Mouse (Mus musculus): ENCODE measurements around the gene Rps2. TPM values are rescaled to one million over a fixed set of nuclear protein-coding genes. Genes with fewer than 3 reads are reported as not detected.
A peak's percentile ranks its signal among the peaks of the same experiment; 100 is the strongest.

The Rps2 gene
- polyA plus RNA-seq, 1 experiment from 2014 or later = 753 TPM

DNA sequence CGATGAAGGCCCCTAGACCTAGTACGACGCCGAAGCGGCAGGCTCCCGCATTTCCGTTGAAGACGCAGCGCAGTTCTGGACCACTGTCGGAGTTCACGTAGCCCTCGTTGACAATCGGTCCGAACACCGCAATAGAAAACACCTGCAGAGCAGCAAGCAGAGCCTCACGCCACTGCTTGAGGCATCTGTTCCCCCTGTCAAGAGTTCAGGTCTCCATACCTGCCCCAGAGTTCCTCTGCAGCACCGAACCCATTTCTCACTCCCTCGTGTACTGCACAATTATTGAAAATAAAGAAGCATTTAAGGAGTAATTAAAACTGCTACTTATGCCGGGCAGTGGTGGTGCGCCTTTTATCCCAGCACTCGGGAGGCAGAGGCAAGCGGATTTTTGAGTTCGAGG lies 30.3 kb upstream of the Rps2 start:
- 17% methylated on average over 23 of the region's 23 CpGs for WGBS
- Histone ChIP-seq H3K9ac (peak overlapping the region; percentile 3; the same call in 1 of the 2 replicates), H3K4me1 (replicated peaks) (peaks cover 41% of the 10 kb centered on the region), H3K4me2 (peak overlapping the region; percentile 58), H3K4me3 (peak overlapping the region; percentile 66), H3K9me3 (no peaks in the 10 kb centered on the region), H3K36me3 (peaks cover 7% of the 10 kb centered on the region; the same call in 1 of the 2 replicates), H3K27ac (replicated peaks) (no peak overlapping the region), H3K27me3 (peaks cover 7% of the 10 kb centered on the region)
- no peak for ATAC-seq (ENCODE audit: low FRiP score, low read depth)

GRCm38 (mm10) chr17:24689251-24690081 lies 28.4 kb upstream of the Rps2 start, which contains the start of gene Syngr3:
Syngr3 (minus strand) TSS chr17:24689955.
- peak within 1 kb of the TSS; percentile 93 for H3K27ac ChIP-seq (replicated peaks)
- peak within 1 kb of the TSS; percentile 92 for H3K9ac ChIP-seq
- no peaks in the 10 kb centered on the region for H3K9me3 ChIP-seq
- WGBS = 1% methylated on average over 44 of the region's 55 CpGs
- peak within 1 kb of the TSS; percentile 58 for H3K4me2 ChIP-seq
- peaks cover 44% of the 10 kb centered on the region for H3K4me1 ChIP-seq (replicated peaks)
- H3K4me3 ChIP-seq = peak within 1 kb of the TSS; percentile 66
- H3K27me3 ChIP-seq = peaks cover 7% of the 10 kb centered on the region
- ATAC-seq (ENCODE audit: low FRiP score, low read depth) = peak; percentile 74
- peaks cover 12% of the 10 kb centered on the region; the same call in 1 of the 2 replicates for H3K36me3 ChIP-seq

DNA sequence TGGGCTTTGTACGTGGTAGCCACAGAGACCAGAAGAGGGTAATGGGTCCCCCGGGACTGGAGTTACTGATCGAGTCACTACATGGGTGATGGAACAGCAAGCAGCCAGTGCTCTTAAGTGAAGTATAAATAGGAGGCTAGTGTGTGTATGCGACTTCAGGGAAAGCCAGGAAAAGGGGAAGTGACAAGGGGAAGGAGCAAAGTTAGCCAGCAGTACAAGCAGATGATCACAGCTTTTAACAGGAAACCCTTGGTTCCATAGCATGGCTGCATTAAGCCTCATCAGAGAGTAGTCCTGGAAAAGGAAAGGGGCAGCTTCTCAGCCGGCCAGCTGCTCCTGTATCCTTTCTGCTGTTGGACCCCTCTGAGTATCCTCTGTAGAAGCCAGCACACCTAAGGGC lies 25.5 kb upstream of the Rps2 start:
- no peak overlapping the region for H3K9ac ChIP-seq
- WGBS = 88% methylated on average over 5 of the region's 5 CpGs
- no peaks in the 10 kb centered on the region for H3K9me3 ChIP-seq
- H3K27me3 ChIP-seq = peaks cover 7% of the 10 kb centered on the region
- 0 out of 2 replicates have a peak, but pooled peaks cover 12% of the 10 kb centered on the region for H3K36me3 ChIP-seq
- no peak overlapping the region for H3K4me3 ChIP-seq
- no peak overlapping the region for H3K4me2 ChIP-seq
- no peak overlapping the region for H3K27ac ChIP-seq (replicated peaks)
- ATAC-seq (ENCODE audit: low FRiP score, low read depth) = no peak
- H3K4me1 ChIP-seq (replicated peaks) = peaks cover 58% of the 10 kb centered on the region

DNA sequence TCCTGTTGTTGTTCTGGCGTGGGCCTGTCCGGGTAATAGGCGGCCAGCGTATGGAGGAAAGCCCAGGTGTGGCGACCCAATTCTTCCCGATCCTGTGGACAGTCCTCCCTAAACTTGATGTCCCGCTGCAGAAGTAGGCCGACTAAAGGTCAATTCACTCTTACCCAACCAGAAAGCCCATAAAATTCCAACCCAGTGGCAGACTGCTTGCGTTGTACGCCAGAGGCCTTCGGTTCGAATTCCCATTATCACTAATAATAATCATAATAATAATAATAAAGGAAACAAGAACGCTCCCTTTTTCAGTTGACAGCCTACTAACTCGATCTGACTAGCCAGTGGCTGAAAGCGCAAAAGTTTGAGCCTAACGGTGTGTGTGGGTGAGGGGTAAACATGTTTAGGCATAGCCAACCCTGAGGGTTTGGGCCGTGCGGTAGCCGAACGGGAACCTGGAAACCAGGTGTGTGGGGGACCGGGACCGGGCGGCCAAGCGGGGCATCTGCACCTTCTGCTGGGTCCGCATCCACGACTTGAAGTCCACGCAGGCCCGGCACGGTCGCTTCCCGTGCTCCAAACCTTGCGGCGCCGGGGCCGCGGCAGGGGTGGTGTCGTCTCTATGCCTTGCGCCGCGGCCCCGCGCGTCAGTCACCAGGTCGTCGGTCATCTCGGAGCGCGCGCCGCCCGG lies 22.4 kb upstream of the Rps2 start:
- H3K9ac ChIP-seq = peak overlapping the region; percentile 84
- no peaks in the 10 kb centered on the region for H3K27me3 ChIP-seq
- peaks cover 20% of the 10 kb centered on the region for H3K36me3 ChIP-seq
- peak; percentile 40 for ATAC-seq (ENCODE audit: low FRiP score, low read depth)
- H3K27ac ChIP-seq (replicated peaks) = peak overlapping the region; percentile 95
- H3K4me2 ChIP-seq = peak overlapping the region; percentile 67
- H3K4me3 ChIP-seq = peak overlapping the region; percentile 59
- 6% methylated on average over 47 of the region's 51 CpGs for WGBS
- peaks cover 38% of the 10 kb centered on the region for H3K4me1 ChIP-seq (replicated peaks)
- H3K9me3 ChIP-seq = no peaks in the 10 kb centered on the region

DNA sequence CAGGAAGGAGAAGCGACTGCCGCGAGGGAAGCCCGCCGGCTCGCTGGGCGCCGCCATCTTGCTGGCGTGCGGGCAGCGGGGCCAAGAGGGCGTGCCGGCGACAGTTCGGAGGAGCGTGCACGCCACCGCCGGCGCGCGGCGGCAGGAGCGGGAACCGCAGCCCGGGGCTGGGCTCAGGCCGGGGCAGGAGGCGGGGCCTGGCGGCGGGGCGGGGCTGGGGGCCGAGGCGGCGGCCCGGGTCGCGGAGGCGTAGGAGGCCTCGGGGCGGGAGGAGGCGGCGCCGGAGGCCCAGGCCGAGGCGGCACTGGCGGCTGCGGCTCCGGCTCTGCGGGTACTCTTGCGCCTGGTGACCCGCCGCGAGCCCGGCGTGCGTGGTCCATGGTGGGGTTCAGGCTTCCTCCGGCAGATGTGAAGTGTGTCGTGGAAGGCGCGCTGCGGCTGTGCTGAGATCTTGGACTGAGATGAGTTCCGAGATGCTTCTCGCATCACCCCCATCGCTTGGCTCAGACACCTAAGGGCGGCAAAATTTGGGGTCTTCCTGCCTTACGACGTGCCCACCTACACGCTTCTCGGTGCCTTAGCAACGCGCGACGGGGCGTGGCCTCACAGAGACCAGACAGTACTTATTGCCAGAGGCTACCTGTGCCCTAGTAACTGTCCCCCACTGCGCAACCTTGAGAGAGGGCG lies 21.8 kb upstream of the Rps2 start, which contains the start of the genes Gfer and Noxo1:
Gfer (minus strand) TSS at position 146 of the 687 bp plus-strand sequence.
Noxo1 (plus strand) TSS at position 224 of the 687 bp plus-strand sequence.
- under 1% methylated on average over 55 of the region's 76 CpGs for WGBS
- Histone ChIP-seq H3K9me3 (no peaks in the 10 kb centered on the region), H3K27ac (replicated peaks) (peak within 1 kb of the TSS; percentile 95), H3K27me3 (no peaks in the 10 kb centered on the region), H3K4me1 (replicated peaks) (peaks cover 31% of the 10 kb centered on the region), H3K36me3 (peaks cover 26% of the 10 kb centered on the region), H3K4me3 (peak within 1 kb of the TSS; percentile 59), H3K4me2 (peak within 1 kb of the TSS; percentile 67), H3K9ac (peak within 1 kb of the TSS; percentile 84)
- ATAC-seq (ENCODE audit: low FRiP score, low read depth) = peak; percentile 91

DNA sequence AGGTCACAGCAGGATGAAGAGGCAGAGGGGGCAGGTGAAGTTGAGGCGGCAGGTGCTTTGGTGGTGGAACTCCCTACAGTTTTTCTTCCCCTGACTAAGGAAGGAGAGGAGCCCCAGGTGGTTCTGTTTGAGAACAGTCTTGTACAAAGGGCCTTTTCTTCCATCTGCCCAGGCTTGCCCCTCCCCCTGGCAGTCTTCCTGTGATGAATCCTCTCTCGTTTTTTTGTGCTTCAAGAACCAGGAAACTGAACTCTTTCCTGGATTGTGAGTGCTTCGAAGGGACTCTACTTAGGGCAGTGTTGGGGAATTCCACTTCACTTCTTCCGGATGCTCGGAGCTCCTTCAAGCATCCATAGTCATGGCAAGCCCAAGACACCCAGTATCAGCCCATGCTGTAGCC lies 19.9 kb upstream of the Rps2 start:
- 19% methylated on average over 5 of the region's 5 CpGs for WGBS
- Histone ChIP-seq H3K4me1 (replicated peaks) (peaks cover 23% of the 10 kb centered on the region), H3K9ac (no peak overlapping the region), H3K27ac (replicated peaks) (no peak overlapping the region), H3K4me2 (no peak overlapping the region), H3K4me3 (no peak overlapping the region), H3K27me3 (no peaks in the 10 kb centered on the region), H3K9me3 (no peaks in the 10 kb centered on the region), H3K36me3 (peaks cover 31% of the 10 kb centered on the region)
- no peak for ATAC-seq (ENCODE audit: low FRiP score, low read depth)

GRCm38 (mm10) chr17:24698715-24699114 lies 19.2 kb upstream of the Rps2 start:
- Histone ChIP-seq H3K9ac (no peak overlapping the region), H3K27me3 (no peaks in the 10 kb centered on the region), H3K36me3 (peaks cover 28% of the 10 kb centered on the region), H3K4me1 (replicated peaks) (peaks cover 23% of the 10 kb centered on the region), H3K4me2 (no peak overlapping the region), H3K9me3 (no peaks in the 10 kb centered on the region), H3K27ac (replicated peaks) (no peak overlapping the region), H3K4me3 (no peak overlapping the region)
- ATAC-seq (ENCODE audit: low FRiP score, low read depth) = no peak
- WGBS = 61% methylated on average over 9 of the region's 9 CpGs

DNA sequence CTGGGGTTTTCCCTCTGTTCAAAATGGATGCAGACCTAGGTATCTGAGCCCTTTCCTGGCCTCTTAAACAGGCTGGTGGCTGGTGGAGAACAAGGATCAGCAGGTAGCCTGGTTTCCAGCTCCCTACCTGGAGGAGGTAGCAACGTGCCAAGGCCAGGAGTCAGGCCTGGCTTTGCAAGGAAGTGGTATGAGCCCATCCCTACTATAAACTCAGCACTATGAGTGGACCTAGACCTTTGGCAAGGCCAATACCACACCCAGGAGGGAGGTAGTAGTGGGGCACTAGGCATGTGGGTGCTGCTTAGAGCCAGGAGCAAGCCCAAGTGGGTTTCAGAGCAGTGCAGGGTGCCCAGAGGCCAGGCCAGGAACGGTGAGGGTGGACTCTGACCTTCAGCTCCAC lies 18.4 kb upstream of the Rps2 start:
- no peak for ATAC-seq (ENCODE audit: low FRiP score, low read depth)

GRCm38 (mm10) chr17:24701251-24701650 lies 16.7 kb upstream of the Rps2 start:
- 93% methylated on average over 9 of the region's 9 CpGs for WGBS
- no peak overlapping the region for H3K9ac ChIP-seq
- no peak overlapping the region for H3K4me2 ChIP-seq
- H3K27me3 ChIP-seq = no peaks in the 10 kb centered on the region
- peaks cover 38% of the 10 kb centered on the region for H3K36me3 ChIP-seq
- H3K27ac ChIP-seq (replicated peaks) = no peak overlapping the region
- H3K4me3 ChIP-seq = no peak overlapping the region
- H3K9me3 ChIP-seq = no peaks in the 10 kb centered on the region
- no peak for ATAC-seq (ENCODE audit: low FRiP score, low read depth)
- H3K4me1 ChIP-seq (replicated peaks) = peaks cover 18% of the 10 kb centered on the region

More for the DNA sequence above, 18.4 kb upstream of the Rps2 start:
- no peak overlapping the region for H3K27ac ChIP-seq (replicated peaks)
- no peak overlapping the region for H3K9ac ChIP-seq
- no peak overlapping the region for H3K4me3 ChIP-seq
- peaks cover 36% of the 10 kb centered on the region for H3K36me3 ChIP-seq
- peaks cover 19% of the 10 kb centered on the region for H3K4me1 ChIP-seq (replicated peaks)
- H3K9me3 ChIP-seq = no peaks in the 10 kb centered on the region
- WGBS = 91% methylated on average over 2 of the region's 2 CpGs
- H3K27me3 ChIP-seq = no peaks in the 10 kb centered on the region
- H3K4me2 ChIP-seq = no peak overlapping the region

DNA sequence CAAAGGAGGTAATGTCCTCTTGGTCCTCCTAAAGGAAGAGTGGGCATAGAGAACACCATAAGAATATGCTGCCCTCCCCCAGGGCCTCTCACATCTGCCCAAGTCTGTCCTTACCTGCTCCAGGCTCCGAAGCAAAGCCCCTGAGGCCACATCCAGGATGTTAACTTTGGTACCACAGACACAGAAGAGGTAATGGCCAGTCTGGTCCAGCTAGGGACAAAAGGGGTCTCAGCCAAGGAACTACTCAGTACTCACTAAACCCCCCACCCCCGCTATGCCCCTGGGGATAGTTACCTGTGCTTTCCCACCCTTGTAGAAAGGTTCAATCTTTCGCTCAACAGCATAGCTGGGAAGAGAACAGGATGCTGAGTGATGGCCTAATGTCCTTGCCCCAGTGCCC lies 12.1 kb upstream of the Rps2 start:
- Histone ChIP-seq H3K27me3 (no peaks in the 10 kb centered on the region), H3K36me3 (peaks cover 27% of the 10 kb centered on the region), H3K27ac (replicated peaks) (no peak overlapping the region), H3K9me3 (no peaks in the 10 kb centered on the region), H3K4me3 (no peak overlapping the region), H3K4me2 (no peak overlapping the region), H3K9ac (no peak overlapping the region), H3K4me1 (replicated peaks) (peaks cover 24% of the 10 kb centered on the region)
- ATAC-seq (ENCODE audit: low FRiP score, low read depth) = no peak
- WGBS = 88% methylated on average over 3 of the region's 3 CpGs

DNA sequence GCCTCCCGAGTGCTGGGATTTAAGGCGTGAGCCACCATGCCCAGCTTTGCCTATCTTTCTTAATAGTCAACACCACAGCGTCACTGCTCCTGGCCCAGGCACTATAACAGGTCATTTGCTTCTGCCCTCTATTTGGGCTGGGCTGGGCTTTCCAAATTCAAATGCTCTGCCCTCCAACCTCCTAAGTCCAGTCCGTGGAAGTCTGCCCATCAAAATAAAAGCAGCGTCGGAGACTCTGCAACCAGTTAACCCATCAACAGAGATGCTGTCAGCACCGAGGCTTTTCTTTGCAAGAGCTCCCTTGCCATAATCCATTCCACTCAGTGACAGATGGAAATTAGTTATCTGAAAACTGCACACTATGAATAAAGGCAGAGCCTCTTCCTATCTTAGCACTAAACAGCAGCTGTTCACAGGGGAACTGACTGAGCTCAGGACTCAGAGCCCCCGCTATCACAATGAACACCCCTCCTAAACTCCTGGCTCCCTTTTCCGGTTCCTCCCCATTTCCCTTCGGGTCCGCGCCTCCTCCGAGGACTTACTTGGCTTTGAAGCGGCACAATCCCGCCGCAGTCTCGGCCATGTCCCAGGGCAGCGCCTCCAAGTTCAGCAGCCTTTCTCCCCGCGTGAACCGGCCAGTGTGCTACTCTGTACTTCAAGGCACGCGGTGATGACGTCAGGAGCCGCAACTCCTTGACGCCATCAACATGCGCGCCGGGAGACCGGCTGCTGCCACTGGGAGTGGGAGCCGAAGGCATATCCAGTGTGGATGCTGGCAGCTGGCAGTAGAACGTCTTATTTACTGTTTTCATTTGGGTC lies 10.7 kb upstream of the Rps2 start, which contains the start of gene Tbl3:
Tbl3 (minus strand) TSS at position 679 of the 819 bp plus-strand sequence.
- Histone ChIP-seq H3K9me3 (no peaks in the 10 kb centered on the region), H3K4me3 (peak within 1 kb of the TSS; percentile 80), H3K36me3 (peaks cover 14% of the 10 kb centered on the region), H3K4me1 (replicated peaks) (peaks cover 24% of the 10 kb centered on the region), H3K4me2 (peak within 1 kb of the TSS; percentile 71), H3K27ac (replicated peaks) (peak within 1 kb of the TSS; percentile 81), H3K27me3 (no peaks in the 10 kb centered on the region), H3K9ac (peak within 1 kb of the TSS; percentile 72)
- 4% methylated on average over 32 of the region's 32 CpGs for WGBS
- peak; percentile 91 for ATAC-seq (ENCODE audit: low FRiP score, low read depth)

Measured in hindbrain, embryonic 15.5 days (tissue).